Mouse (Mus musculus) kidney, adult 2 months (tissue): ENCODE measurements around the gene Gm8113.
"Not testable (repeated sequence)": the region's sequence is repeated elsewhere in the genome, so short reads cannot be mapped to it uniquely, and the experiment has no call there.

Source experiments
- CTCF ChIP-seq: fragments of 200-500 bp; conservative IDR thresholded peaks from 2 replicates; pipeline ENCODE4 v1.5.1; 2011; ENCODE audit warnings: low read depth, mild to moderate bottlenecking, control low read depth, low read length, moderate library complexity, mixed read lengths; ENCODE audit not compliant: insufficient read depth, insufficient read length
- POLR2A ChIP-seq: fragments of 200-500 bp; IDR thresholded peaks from one replicate; pipeline ENCODE4 v1.6.1; 2011; ENCODE audit warnings: low read depth, low read length, control low read depth

- TF ChIP-seq CTCF, result peak; percentile 37; the same call in 1 of the 2 replicates
- not testable (repeated sequence) for TF ChIP-seq POLR2A
Measured at GRCm38 (mm10) chr14:43932991-43933390, 7.8 kb downstream of the Gm8113 start.
